Mouse (Mus musculus) R1 (cell line): ENCODE measurements around the gene Pax7.

ENCODE experiments used
- DNase-seq: peaks from one replicate; pipeline ENCODE4 v3.0.0-alpha.2; 2018; ENCODE audit warnings: low read depth, low spot score

The Pax7 gene

GRCm38 (mm10) chr4:139811475-139811874 is 21.9 kb downstream of the Pax7 start:
- DNase-seq, result no peak

- DNase-seq, result no peak
Measured at GRCm38 (mm10) chr4:139810762-139811438, 22.4 kb downstream of the Pax7 start.

GRCm38 (mm10) chr4:139809381-139809820 is 23.9 kb downstream of the Pax7 start:
- no peak for DNase-seq

- DNase-seq, result no peak
Measured at GRCm38 (mm10) chr4:139807820-139808219, 25.5 kb downstream of the Pax7 start.

GRCm38 (mm10) chr4:139807191-139807808 is 26.0 kb downstream of the Pax7 start:
- DNase-seq, result no peak

GRCm38 (mm10) chr4:139804896-139805295 is 28.4 kb downstream of the Pax7 start:
- no peak for DNase-seq

- no peak for DNase-seq
Measured at GRCm38 (mm10) chr4:139803981-139804380, 29.3 kb downstream of the Pax7 start.

- no peak for DNase-seq
Measured at GRCm38 (mm10) chr4:139799436-139800100, 33.8 kb downstream of the Pax7 start.

- peak; percentile 35 for DNase-seq
Measured at GRCm38 (mm10) chr4:139797344-139797743, 36.0 kb downstream of the Pax7 start.

GRCm38 (mm10) chr4:139796115-139796514 is 37.2 kb downstream of the Pax7 start:
- DNase-seq, result no peak

- DNase-seq, result no peak
Measured at GRCm38 (mm10) chr4:139791168-139791567, 42.2 kb downstream of the Pax7 start.

- DNase-seq, result peak; percentile 82
Measured at GRCm38 (mm10) chr4:139789772-139790171, 43.6 kb downstream of the Pax7 start.

GRCm38 (mm10) chr4:139782926-139783467 is 50.3 kb downstream of the Pax7 start:
- DNase-seq, result peak; percentile 20

- no peak for DNase-seq
Measured at GRCm38 (mm10) chr4:139771125-139771631, 62.1 kb downstream of the Pax7 start.

GRCm38 (mm10) chr4:139767823-139768222 is 65.5 kb downstream of the Pax7 start:
- peak; percentile 68 for DNase-seq

GRCm38 (mm10) chr4:139767115-139767718 is 66.1 kb downstream of the Pax7 start:
- DNase-seq, result peak; percentile 29

GRCm38 (mm10) chr4:139761911-139762310 is 71.4 kb downstream of the Pax7 start:
- DNase-seq, result no peak

- DNase-seq, result no peak
Measured at GRCm38 (mm10) chr4:139760736-139761135, 72.6 kb downstream of the Pax7 start.

- DNase-seq, result no peak
Measured at GRCm38 (mm10) chr4:139758512-139759340, 74.6 kb downstream of the Pax7 start.

- peak; percentile 63 for DNase-seq
Measured at GRCm38 (mm10) chr4:139756931-139757330, 76.4 kb downstream of the Pax7 start.

GRCm38 (mm10) chr4:139754148-139754710 is 79.1 kb downstream of the Pax7 start:
- DNase-seq, result no peak
